Comparison of ENCODE assay signal across 8 mouse cellular contexts in the genomic region with DNA sequence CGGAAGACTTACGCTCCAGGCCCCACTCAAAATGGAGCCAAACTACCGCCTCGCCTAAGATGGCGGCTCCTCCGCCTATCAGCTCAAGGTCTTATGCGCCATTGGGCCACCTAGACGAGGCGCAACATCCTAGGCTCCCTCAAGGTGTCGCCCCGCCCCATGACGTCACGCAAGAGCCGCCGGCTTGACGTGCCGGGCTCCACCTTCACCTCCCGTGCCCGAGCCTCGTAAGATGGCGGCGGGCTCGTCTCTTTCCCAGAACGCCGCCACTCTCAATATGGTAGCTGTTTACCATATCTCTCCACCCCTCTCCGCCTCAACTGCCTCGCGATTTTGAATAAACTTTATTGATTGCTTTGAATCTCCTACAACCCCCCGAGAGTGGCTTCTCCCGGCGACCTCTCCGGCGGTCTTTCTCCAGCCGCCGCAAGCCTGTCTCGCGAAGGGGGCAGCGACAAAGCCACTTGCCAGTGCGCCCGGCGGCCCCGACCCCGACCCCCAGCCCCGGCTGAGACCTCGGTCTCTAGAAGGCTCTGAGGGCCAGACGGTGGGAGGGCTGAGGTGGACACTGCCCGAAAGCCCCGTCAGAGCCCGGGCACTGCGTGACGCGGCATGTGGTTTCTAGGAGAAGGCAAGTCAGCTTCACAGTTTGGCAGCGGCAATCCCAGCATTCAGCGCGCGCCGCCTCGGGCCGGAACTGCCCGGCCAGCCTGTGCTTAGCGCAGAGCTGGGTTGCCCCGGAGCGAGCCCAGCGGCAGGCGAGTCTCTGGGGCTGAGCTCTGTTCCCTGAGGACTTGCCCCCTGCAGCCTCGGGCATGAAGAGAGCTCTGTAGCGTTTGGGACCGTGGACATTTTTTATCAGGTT. TPM values are rescaled to one million over a fixed set of nuclear protein-coding genes. Genes with fewer than 3 reads are reported as not detected.
A peak's percentile ranks its signal among the peaks of the same experiment; 100 is the strongest.
DNase-seq lines count a peak whose midpoint lies in the region; ATAC-seq and TF ChIP-seq lines count a peak whose summit lies in the region.

Phf8 (plus strand) TSS at position 215 of the 865 bp plus-strand sequence.

- DNase-seq in heart, postnatal 10 days = peak; percentile 95 to 96
- DNase-seq in large intestine, adult 2 months (ENCODE audit: low read depth, low spot score) = peak; percentile 63
- peak; percentile 95 for DNase-seq in liver, postnatal 0 days
- DNase-seq in testis, postnatal 10 days (ENCODE audit: low spot score) = peak; percentile 97

- peak within 1 kb of the TSS; percentile 83 for H3K27ac ChIP-seq in ES-Bruce4 (ENCODE audit: insufficient read depth, low read length)
- H3K27ac ChIP-seq in forebrain, embryonic 13.5 days = peak within 1 kb of the TSS; percentile 97
- peak within 1 kb of the TSS; percentile 100 for H3K27ac ChIP-seq in liver, postnatal 0 days (ENCODE audit: low read depth)
- H3K27ac ChIP-seq in neural tube, embryonic 14.5 days (ENCODE audit: low read depth, low read length) = peak within 1 kb of the TSS; percentile 98

- TF ChIP-seq EP300 in ES-Bruce4 (IDR thresholded peaks at IDR 0.05; ENCODE audit: insufficient read depth, low read depth, low read length) = no peak
- peak; percentile 3; the same call in 1 of the 2 replicates for TF ChIP-seq EP300 in liver, postnatal 0 days (IDR thresholded peaks at IDR 0.05; ENCODE audit: low read depth)

- intact Hi-C loops in heart, postnatal 10 days (cut with DNase I) = loop anchor here (5.0 to 10.0 kb wide), 3 partner anchors 178 to 494 kb away; partner anchors contain the start of genes Fam120c, Huwe1, Ribc1 and Smc1a

- WGBS in forebrain, embryonic 13.5 days = 12% methylated on average over 60 of the region's 68 CpGs
- WGBS in large intestine, adult 2 months = 20% methylated on average over 68 of the region's 68 CpGs
- 21% methylated on average over 58 of the region's 68 CpGs for WGBS in liver, postnatal 0 days (ENCODE audit: insufficient replicate concordance)
- 13% methylated on average over 54 of the region's 68 CpGs for WGBS in neural tube, embryonic 14.5 days

- ATAC-seq in cerebellum, adult (ENCODE audit: insufficient number of reproducible peaks, low FRiP score, low TSS enrichment) = peak; percentile 94
- ATAC-seq in forebrain, embryonic 13.5 days = peak; percentile 98
- ATAC-seq in liver, postnatal 0 days = peak; percentile 95
- peak; percentile 97 for ATAC-seq in neural tube, embryonic 14.5 days (ENCODE audit: low read depth)

- TF ChIP-seq POLR2A in ES-Bruce4 (IDR thresholded peaks at IDR 0.05; ENCODE audit: insufficient read depth, low read length) = peak; percentile 59

- peak within 1 kb of the TSS; percentile 70 for H3K4me2 ChIP-seq in forebrain, embryonic 13.5 days
- H3K4me2 ChIP-seq in liver, postnatal 0 days (ENCODE audit: low read depth, low read length) = peak within 1 kb of the TSS; percentile 82
- peak within 1 kb of the TSS; percentile 49 for H3K4me2 ChIP-seq in neural tube, embryonic 14.5 days (ENCODE audit: low read depth, low read length)

- no peaks in the 10 kb centered on the region for H3K36me3 ChIP-seq in ES-Bruce4 (ENCODE audit: control insufficient read depth, insufficient read depth, low read length, poor library complexity, severe bottlenecking)
- H3K36me3 ChIP-seq in forebrain, embryonic 13.5 days (ENCODE audit: poor library complexity, severe bottlenecking) = no peaks in the 10 kb centered on the region
- H3K36me3 ChIP-seq in liver, postnatal 0 days (replicated peaks; ENCODE audit: insufficient read depth, low read length) = peaks cover 5% of the 10 kb centered on the region; the same call in 1 of the 2 replicates
- no peaks in the 10 kb centered on the region for H3K36me3 ChIP-seq in neural tube, embryonic 14.5 days (ENCODE audit: control insufficient read depth, insufficient read depth, low read length)

- peak within 1 kb of the TSS; percentile 88 for H3K9ac ChIP-seq in ES-Bruce4 (ENCODE audit: low read depth, poor library complexity, severe bottlenecking)
- peak within 1 kb of the TSS; percentile 70 for H3K9ac ChIP-seq in forebrain, embryonic 13.5 days
- peak within 1 kb of the TSS; percentile 85 for H3K9ac ChIP-seq in liver, postnatal 0 days (replicated peaks)
- H3K9ac ChIP-seq in neural tube, embryonic 14.5 days (replicated peaks; ENCODE audit: low read depth, low read length) = peak within 1 kb of the TSS; percentile 66

- no peaks in the 10 kb centered on the region for H3K27me3 ChIP-seq in ES-Bruce4 (ENCODE audit: control insufficient read depth, insufficient read depth, low read length, poor library complexity, severe bottlenecking)
- H3K27me3 ChIP-seq in forebrain, embryonic 13.5 days = no peaks in the 10 kb centered on the region
- no peaks in the 10 kb centered on the region for H3K27me3 ChIP-seq in liver, postnatal 0 days (ENCODE audit: insufficient read depth, low read length)
- no peaks in the 10 kb centered on the region for H3K27me3 ChIP-seq in neural tube, embryonic 14.5 days (ENCODE audit: control insufficient read depth, insufficient read depth, low read length)

- H3K4me3 ChIP-seq in ES-Bruce4 (ENCODE audit: low read depth, low read length) = peak within 1 kb of the TSS; percentile 88
- peak within 1 kb of the TSS; percentile 54 for H3K4me3 ChIP-seq in forebrain, embryonic 13.5 days
- H3K4me3 ChIP-seq in liver, postnatal 0 days (ENCODE audit: low read depth, low read length) = peak within 1 kb of the TSS; percentile 70
- H3K4me3 ChIP-seq in neural tube, embryonic 14.5 days (ENCODE audit: low read depth, low read length) = peak within 1 kb of the TSS; percentile 48

- no peak for TF ChIP-seq CTCF in ES-Bruce4 (IDR thresholded peaks at IDR 0.05; ENCODE audit: low read depth, low read length)
- TF ChIP-seq CTCF in liver, postnatal 0 days (IDR thresholded peaks at IDR 0.05; ENCODE audit: low read depth) = peak; percentile 37

- H3K4me1 ChIP-seq in ES-Bruce4 (ENCODE audit: control insufficient read depth, insufficient read depth, low read length) = no peaks in the 10 kb centered on the region
- 0 out of 2 replicates have a peak, but pooled peaks cover 6% of the 10 kb centered on the region for H3K4me1 ChIP-seq in forebrain, embryonic 13.5 days
- H3K4me1 ChIP-seq in liver, postnatal 0 days (ENCODE audit: insufficient read depth) = no peaks in the 10 kb centered on the region
- 0 out of 2 replicates have a peak, but pooled peaks cover 2% of the 10 kb centered on the region for H3K4me1 ChIP-seq in neural tube, embryonic 14.5 days (ENCODE audit: control insufficient read depth, insufficient read depth, low read length)

- H3K9me3 ChIP-seq in ES-Bruce4 (replicated peaks; ENCODE audit: control insufficient read depth, insufficient read depth, low read length, poor library complexity, severe bottlenecking) = no peaks in the 10 kb centered on the region
- H3K9me3 ChIP-seq in forebrain, embryonic 13.5 days (replicated peaks) = no peaks in the 10 kb centered on the region
- no peaks in the 10 kb centered on the region for H3K9me3 ChIP-seq in liver, postnatal 0 days (ENCODE audit: low read length)
- no peaks in the 10 kb centered on the region for H3K9me3 ChIP-seq in neural tube, embryonic 14.5 days (ENCODE audit: control insufficient read depth, low read length)

RNA-seq across cellular contexts. Expression of gene Phf8, which starts in this region (rescaled TPM):
- 26.5 and 28.6 TPM in 2 replicates for polyA plus RNA-seq in ES-Bruce4 (2011; ENCODE audit: insufficient read depth, insufficient read length, low read depth, missing spikeins)
- polyA plus RNA-seq in forebrain, embryonic 13.5 days (2015; fragmentation: Nextera tagmentation; extraction: Ambion mirVana) = 22.7 and 25.4 TPM in 2 replicates
- 10 to 100 TPM; 17.7 to 23.2 TPM for total RNA-seq in heart, postnatal 10 days (2021)
- polyA plus RNA-seq in large intestine, adult 2 months (2012; rRNA removed) = 8.4 and 10.2 TPM in 2 replicates
- 3.7 and 4.6 TPM in 2 replicates for polyA plus RNA-seq in liver, postnatal 0 days (2015; fragmentation: Nextera tagmentation; extraction: Ambion mirVana)
- polyA plus RNA-seq in neural tube, embryonic 14.5 days (2014; fragmentation: Nextera tagmentation; extraction: Ambion mirVana) = 18.6 and 21.0 TPM in 2 replicates

Comparison
In these comparisons a context has a peak if more than half of its experiments do, and no peak if none do; other contexts are left out.
1. Peak in every context shown above with its lines: DNase-seq, ATAC-seq, H3K4me3 ChIP-seq and H3K27ac ChIP-seq.